Mouse (Mus musculus): ENCODE data around the gene 0610030E20Rik. TPM values are rescaled to one million over a fixed set of nuclear protein-coding genes. Genes with fewer than 3 reads are reported as not detected.
A peak's percentile ranks its signal among the peaks of the same experiment; 100 is the strongest.

0610030E20Rik gene
- polyA plus RNA-seq, 1 experiment, result 42.2 TPM

GRCm38 (mm10) chr6:72315384-72315783 lies 31.7 kb upstream of the 0610030E20Rik start:
- Histone ChIP-seq H3K4me3 (ENCODE audit: control insufficient read depth, insufficient read depth, low read length) (no peak overlapping the region), H3K27ac (ENCODE audit: control insufficient read depth, insufficient read depth, low read length) (no peak overlapping the region)
- 94% methylated on average over 2 of the region's 2 CpGs for WGBS

GRCm38 (mm10) chr6:72316044-72316443 lies 31.1 kb upstream of the 0610030E20Rik start:
- TF ChIP-seq CTCF (IDR thresholded peaks at IDR 0.05; ENCODE audit: borderline replicate concordance, control insufficient read depth, extremely low read depth, insufficient read depth, low read length, poor library complexity), result no peak
- no peak overlapping the region for H3K4me3 ChIP-seq (ENCODE audit: control insufficient read depth, insufficient read depth, low read length)
- peaks cover 36% of the 10 kb centered on the region for H3K36me3 ChIP-seq (ENCODE audit: control insufficient read depth, insufficient read depth, low read length)
- DNase-seq, result no peak
- H3K4me1 ChIP-seq (replicated peaks; ENCODE audit: control insufficient read depth, insufficient read depth, low read length), result no peaks in the 10 kb centered on the region
- no peak overlapping the region for H3K27ac ChIP-seq (ENCODE audit: control insufficient read depth, insufficient read depth, low read length)
- no peaks in the 10 kb centered on the region for H3K27me3 ChIP-seq (ENCODE audit: control insufficient read depth, insufficient read depth, low read length)
- WGBS, result 96% methylated on average over 1 of the region's 1 CpGs

More at GRCm38 (mm10) chr6:72315384-72315783, 31.7 kb upstream of the 0610030E20Rik start:
- H3K36me3 ChIP-seq (ENCODE audit: control insufficient read depth, insufficient read depth, low read length), result peaks cover 31% of the 10 kb centered on the region
- no peaks in the 10 kb centered on the region for H3K4me1 ChIP-seq (replicated peaks; ENCODE audit: control insufficient read depth, insufficient read depth, low read length)
- no peak for TF ChIP-seq POLR2A (IDR thresholded peaks at IDR 0.05; ENCODE audit: control insufficient read depth, extremely low read depth, insufficient read depth, low read length, poor library complexity)
- no peak for TF ChIP-seq CTCF (IDR thresholded peaks at IDR 0.05; ENCODE audit: borderline replicate concordance, control insufficient read depth, extremely low read depth, insufficient read depth, low read length, poor library complexity)
- no peak for DNase-seq
- no peaks in the 10 kb centered on the region for H3K27me3 ChIP-seq (ENCODE audit: control insufficient read depth, insufficient read depth, low read length)

GRCm38 (mm10) chr6:72318440-72318839 lies 28.7 kb upstream of the 0610030E20Rik start:
- TF ChIP-seq CTCF (IDR thresholded peaks at IDR 0.05; ENCODE audit: borderline replicate concordance, control insufficient read depth, extremely low read depth, insufficient read depth, low read length, poor library complexity) (no peak), POLR2A (IDR thresholded peaks at IDR 0.05; ENCODE audit: control insufficient read depth, extremely low read depth, insufficient read depth, low read length, poor library complexity) (no peak)
- H3K36me3 ChIP-seq (ENCODE audit: control insufficient read depth, insufficient read depth, low read length), result peaks cover 53% of the 10 kb centered on the region
- H3K4me1 ChIP-seq (replicated peaks; ENCODE audit: control insufficient read depth, insufficient read depth, low read length), result no peaks in the 10 kb centered on the region
- H3K27ac ChIP-seq (ENCODE audit: control insufficient read depth, insufficient read depth, low read length), result no peak overlapping the region
- WGBS, result 86% methylated on average over 5 of the region's 5 CpGs
- DNase-seq, result no peak
- no peak overlapping the region for H3K4me3 ChIP-seq (ENCODE audit: control insufficient read depth, insufficient read depth, low read length)
- no peaks in the 10 kb centered on the region for H3K27me3 ChIP-seq (ENCODE audit: control insufficient read depth, insufficient read depth, low read length)

GRCm38 (mm10) chr6:72319019-72319418 lies 28.1 kb upstream of the 0610030E20Rik start:
- TF ChIP-seq CTCF (IDR thresholded peaks at IDR 0.05; ENCODE audit: borderline replicate concordance, control insufficient read depth, extremely low read depth, insufficient read depth, low read length, poor library complexity), result no peak
- TF ChIP-seq POLR2A (IDR thresholded peaks at IDR 0.05; ENCODE audit: control insufficient read depth, extremely low read depth, insufficient read depth, low read length, poor library complexity), result no peak
- no peak overlapping the region for H3K4me3 ChIP-seq (ENCODE audit: control insufficient read depth, insufficient read depth, low read length)
- no peaks in the 10 kb centered on the region for H3K4me1 ChIP-seq (replicated peaks; ENCODE audit: control insufficient read depth, insufficient read depth, low read length)
- 81% methylated on average over 11 of the region's 11 CpGs for WGBS
- no peaks in the 10 kb centered on the region for H3K27me3 ChIP-seq (ENCODE audit: control insufficient read depth, insufficient read depth, low read length)
- peaks cover 59% of the 10 kb centered on the region for H3K36me3 ChIP-seq (ENCODE audit: control insufficient read depth, insufficient read depth, low read length)
- no peak overlapping the region for H3K27ac ChIP-seq (ENCODE audit: control insufficient read depth, insufficient read depth, low read length)
- peak; percentile 13 for DNase-seq

GRCm38 (mm10) chr6:72322936-72323335 lies 24.2 kb upstream of the 0610030E20Rik start:
- Histone ChIP-seq H3K4me1 (replicated peaks; ENCODE audit: control insufficient read depth, insufficient read depth, low read length) (no peaks in the 10 kb centered on the region), H3K4me3 (ENCODE audit: control insufficient read depth, insufficient read depth, low read length) (no peak overlapping the region), H3K27ac (ENCODE audit: control insufficient read depth, insufficient read depth, low read length) (no peak overlapping the region), H3K36me3 (ENCODE audit: control insufficient read depth, insufficient read depth, low read length) (peaks cover 76% of the 10 kb centered on the region), H3K27me3 (ENCODE audit: control insufficient read depth, insufficient read depth, low read length) (no peaks in the 10 kb centered on the region)
- WGBS, result 97% methylated on average over 3 of the region's 3 CpGs
- TF ChIP-seq POLR2A (IDR thresholded peaks at IDR 0.05; ENCODE audit: control insufficient read depth, extremely low read depth, insufficient read depth, low read length, poor library complexity) (no peak), CTCF (IDR thresholded peaks at IDR 0.05; ENCODE audit: borderline replicate concordance, control insufficient read depth, extremely low read depth, insufficient read depth, low read length, poor library complexity) (no peak)
- DNase-seq, result no peak

- Histone ChIP-seq H3K4me3 (ENCODE audit: control insufficient read depth, insufficient read depth, low read length) (no peak overlapping the region), H3K27ac (ENCODE audit: control insufficient read depth, insufficient read depth, low read length) (no peak overlapping the region), H3K36me3 (ENCODE audit: control insufficient read depth, insufficient read depth, low read length) (peaks cover 78% of the 10 kb centered on the region), H3K4me1 (replicated peaks; ENCODE audit: control insufficient read depth, insufficient read depth, low read length) (no peaks in the 10 kb centered on the region), H3K27me3 (ENCODE audit: control insufficient read depth, insufficient read depth, low read length) (no peaks in the 10 kb centered on the region)
- TF ChIP-seq CTCF (IDR thresholded peaks at IDR 0.05; ENCODE audit: borderline replicate concordance, control insufficient read depth, extremely low read depth, insufficient read depth, low read length, poor library complexity) (no peak), POLR2A (IDR thresholded peaks at IDR 0.05; ENCODE audit: control insufficient read depth, extremely low read depth, insufficient read depth, low read length, poor library complexity) (no peak)
- WGBS, result 96% methylated on average over 6 of the region's 6 CpGs
- no peak for DNase-seq
These were observed 23.2 kb upstream of the 0610030E20Rik start for GRCm38 (mm10) chr6:72323786-72324508.
